Mouse (Mus musculus) frontal cortex, adult (tissue): ENCODE results near the gene Pak6.

Experiments
- ATAC-seq: cut with Nextera tagmentation; 2 replicates; pipeline ENCODE4 v1.9.2; 2017; ENCODE audit warnings: mild to moderate bottlenecking, moderate library complexity, mixed read lengths; ENCODE audit not compliant: low TSS enrichment

Gene Pak6

DNA sequence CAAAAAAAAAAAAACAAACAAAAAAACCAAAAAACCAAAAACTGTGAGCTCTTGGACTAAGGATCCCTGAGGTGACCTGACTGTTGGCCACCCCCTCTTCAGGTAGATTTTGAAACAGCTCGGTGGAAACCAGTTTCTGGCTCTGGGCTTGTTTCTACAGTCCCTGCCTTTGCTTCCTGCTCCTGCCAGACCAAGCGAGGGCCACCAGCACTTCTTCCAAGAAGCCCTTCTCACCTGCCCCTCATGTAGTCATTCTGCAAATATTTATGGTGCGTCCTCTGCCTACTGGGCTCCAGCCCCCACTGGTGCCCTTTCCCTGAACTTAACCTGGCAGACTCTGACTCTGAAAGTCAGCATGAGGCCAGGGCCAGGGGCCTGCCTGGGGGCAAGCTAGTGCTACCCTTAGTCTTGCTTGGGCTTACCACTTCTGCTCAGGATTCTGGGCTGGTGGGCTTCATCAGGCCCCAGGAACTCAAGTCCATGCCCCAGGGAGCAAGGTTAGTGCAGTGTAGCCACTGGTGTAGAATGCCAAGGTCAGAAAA lies 1.9 kb downstream of the Pak6 start:
- no peak for ATAC-seq

DNA sequence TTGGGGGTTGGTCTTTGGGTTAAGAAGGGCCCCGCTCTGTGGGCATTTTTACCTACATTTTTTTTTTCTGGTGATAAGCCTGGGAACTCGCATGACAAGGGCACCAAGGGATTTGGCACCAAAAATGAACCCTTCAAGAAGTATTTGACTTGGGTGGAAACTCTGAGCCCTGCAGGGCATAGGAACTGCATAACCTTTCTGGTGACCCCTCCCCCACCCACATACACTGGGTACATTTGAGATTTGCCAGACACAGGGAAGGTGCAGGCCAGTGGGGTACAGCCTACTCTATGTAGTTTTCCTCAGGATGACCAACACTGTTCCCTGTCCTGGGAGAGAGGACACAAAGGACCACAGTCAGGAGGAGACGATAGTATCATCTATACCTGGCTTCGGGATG lies 2.5 kb downstream of the Pak6 start:
- no peak for ATAC-seq

DNA sequence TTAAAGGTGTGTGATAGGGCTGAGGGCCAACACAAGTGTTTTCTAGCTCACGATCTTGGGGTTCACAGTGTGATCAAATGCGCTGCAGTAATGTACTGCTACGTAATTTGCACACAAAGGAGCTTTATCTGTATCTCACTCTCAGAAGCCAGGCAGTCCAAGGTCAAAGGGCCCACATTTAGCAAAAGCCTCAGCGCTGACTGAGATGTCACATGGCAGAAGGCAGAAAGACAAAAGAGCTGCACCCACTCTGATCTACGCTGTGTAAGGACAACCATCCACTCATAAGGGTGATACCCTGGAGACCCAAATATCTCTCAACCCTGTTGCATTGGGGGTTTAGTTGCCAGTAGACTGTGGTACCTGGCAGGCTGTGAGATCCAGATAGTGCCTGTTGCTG lies 4.1 kb downstream of the Pak6 start:
- ATAC-seq, result no peak

DNA sequence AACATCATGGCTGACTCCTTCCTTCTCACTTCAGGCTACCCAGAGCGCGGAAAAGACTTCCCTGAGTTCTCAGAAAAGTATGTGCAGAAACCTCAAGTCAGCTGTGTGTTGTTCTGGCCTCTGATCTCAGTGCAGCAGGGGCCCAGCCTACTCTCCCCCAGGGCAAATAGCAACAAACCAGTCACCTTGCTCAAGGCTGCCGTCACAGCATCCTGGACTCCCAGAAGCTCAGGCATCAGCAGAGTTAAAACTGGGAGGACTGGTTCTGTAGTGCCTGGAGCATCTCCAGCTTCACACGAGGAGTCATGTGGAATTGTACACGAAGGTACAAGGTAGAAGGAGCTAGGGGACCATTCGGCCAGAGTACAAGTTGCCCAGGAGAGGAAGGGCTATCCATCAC lies 6.1 kb downstream of the Pak6 start:
- ATAC-seq, result no peak

DNA sequence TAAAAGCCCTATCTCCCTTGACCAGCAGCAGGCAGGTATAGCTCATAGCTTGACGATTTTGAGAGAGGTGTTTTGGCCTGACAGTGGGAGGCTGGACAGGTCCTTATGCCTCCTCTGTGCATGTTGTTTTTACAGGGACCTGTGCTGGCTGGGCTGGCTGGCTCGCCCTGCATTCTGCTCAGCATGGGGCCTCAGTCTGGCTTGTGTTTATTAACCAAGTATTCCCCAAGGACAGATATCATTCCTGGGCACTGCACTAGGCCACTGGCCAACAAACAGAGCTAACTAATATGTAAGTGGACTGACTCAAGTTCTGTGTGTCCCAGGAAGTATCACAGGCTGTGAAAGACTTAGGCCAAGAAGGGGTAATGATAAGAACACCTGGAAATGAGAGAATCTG lies 6.7 kb downstream of the Pak6 start:
- no peak for ATAC-seq

DNA sequence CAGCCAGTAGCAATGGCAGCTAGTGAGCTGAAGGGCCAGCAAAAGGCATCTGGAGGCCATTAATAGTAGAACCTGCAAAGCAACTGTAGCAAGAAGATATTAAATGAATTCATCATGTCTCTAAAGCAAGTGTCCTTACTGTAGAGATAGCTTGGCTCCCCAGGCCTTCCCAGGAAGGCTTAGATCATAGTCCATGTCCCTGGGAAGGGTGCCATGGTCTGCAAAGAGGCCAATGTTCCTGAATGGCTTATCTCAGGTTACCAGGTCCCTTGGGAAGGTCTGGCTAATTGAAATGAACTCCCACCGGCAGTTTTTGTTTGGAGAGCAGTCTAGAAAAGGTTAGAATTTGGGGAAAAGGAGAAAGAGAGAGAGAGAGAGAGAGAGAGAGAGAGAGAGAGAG lies 8.6 kb downstream of the Pak6 start:
- no peak for ATAC-seq

DNA sequence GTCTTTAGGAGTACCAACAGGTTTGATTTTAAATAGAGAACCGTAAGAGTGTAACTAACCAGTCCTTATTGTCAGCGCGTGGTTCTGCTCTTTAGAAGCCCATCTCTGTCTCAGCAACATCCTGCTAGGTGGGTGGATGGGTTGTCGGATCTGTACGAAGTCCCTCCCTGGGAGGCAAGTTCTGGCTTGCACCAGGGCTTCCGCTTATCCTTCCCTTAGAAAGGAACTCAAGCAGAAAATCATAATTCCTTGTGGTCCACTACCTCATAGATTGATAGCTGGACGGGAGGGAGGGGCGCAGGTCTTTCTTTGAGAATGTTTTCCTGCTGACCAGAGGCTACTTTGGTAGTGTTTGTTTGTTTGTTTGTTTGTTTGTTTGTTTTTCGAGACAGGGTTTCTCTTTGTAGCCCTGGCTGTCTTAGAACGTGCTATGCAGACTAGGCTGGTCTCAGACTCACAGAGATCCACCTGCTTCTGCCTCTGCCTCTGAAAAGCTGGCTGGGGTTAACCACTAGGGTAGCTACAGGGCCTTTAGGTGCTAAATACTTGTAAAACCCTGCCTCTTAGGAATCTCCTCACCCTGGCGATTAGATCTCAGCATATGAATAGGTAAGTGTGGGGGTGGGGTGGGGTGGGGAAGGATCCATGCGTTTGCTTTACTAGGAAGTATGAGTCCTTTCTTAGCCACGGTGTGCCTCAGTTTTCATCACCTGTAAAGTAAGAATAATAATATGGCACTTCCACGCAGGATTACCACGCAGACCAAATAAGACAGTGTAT lies 10.8 kb downstream of the Pak6 start:
- no peak for ATAC-seq

DNA sequence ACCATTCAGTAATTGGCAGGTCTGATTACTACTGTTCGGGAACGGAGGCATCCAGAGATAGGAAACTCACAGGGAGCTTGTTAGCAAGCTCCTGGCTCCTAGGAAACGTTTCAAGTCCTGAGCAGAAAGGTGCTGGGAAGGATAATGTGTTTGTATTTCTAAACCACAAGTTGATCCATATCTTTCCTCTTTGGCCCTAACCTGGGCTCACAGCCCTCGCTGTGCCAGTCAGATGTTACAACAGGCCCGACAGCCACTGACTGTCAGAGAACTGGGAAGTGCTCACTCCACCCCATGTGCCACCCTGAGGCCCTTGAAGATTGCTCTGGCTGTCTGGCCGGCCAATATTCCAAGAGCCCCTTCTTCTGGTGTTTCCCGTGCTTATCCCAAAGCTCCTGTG lies 11.4 kb downstream of the Pak6 start:
- ATAC-seq, result no peak

DNA sequence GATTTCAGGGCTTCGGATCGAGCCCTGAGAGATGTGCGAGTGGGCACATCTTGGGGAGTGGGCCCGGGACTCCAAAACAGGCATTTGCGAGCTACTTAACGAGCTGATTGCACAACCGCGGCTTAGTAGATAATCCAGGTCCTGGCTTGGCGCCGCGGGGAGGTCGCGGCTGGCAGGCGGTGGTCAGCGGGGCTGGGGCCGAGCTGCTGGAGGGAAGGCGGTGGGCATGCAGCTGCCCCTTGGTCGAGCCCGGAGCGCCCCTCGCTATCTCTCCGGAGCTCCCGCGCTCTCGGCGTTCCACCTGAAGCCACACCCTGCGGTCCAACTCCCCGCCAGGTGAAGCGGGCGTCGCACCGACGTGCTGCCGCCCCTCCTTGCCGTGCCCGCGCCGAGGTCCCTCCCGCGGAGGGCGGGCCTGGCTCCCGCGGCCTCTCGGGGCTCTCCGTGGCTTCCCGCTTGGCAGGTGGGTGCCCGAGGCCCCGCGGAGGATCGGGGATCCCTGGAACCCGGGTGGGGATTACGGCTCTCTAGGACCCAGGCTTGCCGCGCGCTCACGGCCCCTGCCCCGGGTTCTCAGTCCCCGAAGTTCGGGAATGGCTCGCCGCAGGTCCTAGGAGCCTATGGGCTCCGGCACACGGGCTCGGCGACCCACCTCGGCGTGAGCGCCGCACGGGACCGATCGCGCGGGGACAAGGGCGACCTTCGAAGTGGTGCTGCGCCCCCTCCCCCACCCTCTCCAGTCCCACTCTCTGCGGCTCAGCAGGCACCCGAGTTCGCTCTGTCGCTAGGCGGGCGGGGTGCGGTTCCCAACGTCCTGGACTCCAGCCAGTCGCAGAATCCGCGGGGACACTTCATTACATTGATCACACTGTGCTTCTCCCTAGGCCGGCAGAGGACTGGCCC lies 14.0 kb downstream of the Pak6 start:
- peak; percentile 39 for ATAC-seq

DNA sequence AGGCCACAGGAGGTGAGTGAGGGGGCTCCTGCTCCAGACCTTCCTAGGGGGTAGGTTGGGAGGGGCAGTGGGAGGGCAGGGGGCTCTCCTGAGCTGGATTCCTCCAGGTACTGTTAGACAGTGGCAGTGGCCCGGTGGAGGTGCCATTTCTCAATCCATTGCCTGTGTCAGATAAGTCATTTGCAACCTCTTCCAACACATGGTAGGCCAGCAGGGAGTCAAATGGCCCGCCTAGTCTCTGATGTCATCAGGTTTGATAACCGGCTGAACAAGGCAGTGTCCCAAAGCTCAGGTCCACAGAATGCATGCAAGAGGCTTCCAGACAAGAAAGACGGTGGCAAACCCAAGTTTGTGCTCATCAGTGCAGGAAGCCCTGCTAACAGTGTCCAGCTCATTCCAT lies 14.7 kb downstream of the Pak6 start:
- peak; percentile 31; the same call in 1 of the 2 replicates for ATAC-seq

DNA sequence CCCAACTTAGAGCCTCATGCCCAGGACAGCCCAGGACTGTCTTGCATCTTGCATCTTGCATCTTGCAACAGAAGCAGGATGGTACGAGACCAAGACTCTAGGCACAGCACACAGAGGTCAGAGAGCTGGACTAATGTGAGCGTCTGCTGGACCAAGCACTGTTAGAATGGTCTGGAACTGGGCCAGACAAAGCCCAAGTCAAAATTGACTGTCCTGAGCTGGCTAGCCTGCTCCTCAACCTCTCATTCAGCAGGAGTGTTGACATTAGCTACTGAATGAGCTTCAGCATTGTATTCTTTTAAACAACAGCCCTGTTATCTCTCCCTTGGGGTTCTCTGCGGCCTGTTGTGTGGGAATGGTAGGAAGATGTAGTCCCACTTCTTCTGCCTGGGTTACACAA lies 16.5 kb downstream of the Pak6 start:
- ATAC-seq, result no peak

DNA sequence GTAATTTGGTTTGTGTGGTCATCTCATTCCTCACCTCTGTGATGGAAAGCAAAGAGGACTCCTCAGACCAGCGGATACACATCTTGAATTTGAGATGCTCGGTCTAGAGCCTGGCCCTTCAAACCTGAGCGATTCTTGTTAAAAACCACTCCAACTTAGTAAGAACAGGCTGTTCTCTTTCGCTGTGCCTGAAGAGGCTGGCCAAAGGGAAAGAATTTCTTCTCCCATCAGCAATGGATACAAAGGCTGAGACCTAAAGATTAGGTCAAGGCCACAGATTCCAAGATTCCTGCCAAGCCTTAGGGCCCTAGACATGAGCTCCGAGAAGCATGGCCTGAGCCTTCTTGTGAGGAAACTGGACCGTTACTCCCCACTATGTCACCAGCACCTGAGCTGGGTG lies 17.8 kb downstream of the Pak6 start:
- ATAC-seq, result no peak

DNA sequence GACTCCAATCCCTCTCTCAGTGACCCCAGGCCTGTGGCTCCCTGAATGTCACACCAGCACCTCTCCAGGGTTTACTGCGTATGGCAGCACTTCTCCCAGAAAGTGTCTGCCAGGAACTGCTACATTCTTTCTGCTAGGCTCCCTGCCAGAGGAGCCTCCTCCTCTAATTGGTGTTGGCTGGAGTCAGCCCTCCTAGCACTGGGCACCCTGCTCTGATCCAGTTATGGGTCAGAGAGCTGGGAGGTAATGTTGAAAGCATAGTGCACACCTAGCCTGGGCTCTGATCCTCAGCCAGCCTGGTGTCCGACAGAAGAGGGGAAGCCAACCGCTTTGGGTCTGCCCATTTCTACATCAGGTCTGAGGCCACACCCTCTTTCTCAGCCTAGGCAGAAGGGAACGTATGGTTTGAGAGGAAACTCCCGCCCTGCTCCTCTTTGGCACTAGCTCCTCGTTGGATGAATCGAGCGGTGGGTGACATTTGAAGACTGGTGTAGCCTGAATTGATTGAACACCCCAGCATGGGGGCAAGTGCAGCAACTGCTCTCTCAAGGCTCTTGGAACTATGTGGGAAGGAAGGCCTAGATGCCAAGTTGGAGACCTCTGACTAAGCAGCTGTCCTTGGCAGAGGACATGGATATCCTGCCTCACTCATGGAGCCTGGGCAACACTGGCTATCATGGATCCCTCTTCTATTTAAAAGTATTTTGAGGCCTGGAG lies 19.6 kb downstream of the Pak6 start:
- no peak for ATAC-seq

DNA sequence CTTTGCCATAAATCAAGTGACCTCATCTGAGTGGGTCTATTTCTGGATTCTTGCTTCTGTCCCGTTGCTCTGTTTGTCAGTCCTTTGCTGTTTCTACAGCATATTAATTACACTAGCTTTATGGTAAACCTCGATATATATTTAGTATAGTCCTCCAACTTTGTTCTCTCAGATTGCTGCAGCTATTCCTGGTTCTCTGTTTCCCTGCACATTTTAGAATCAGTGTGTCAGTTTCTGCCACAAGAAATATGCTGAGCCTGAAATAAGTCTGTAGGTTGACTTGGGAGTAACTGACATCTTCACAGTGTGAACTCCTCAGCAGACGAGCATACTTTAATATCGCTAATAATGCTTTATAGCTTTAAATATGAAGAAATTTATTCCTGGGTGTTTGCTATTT lies 22.0 kb downstream of the Pak6 start:
- peak; percentile 85 for ATAC-seq

DNA sequence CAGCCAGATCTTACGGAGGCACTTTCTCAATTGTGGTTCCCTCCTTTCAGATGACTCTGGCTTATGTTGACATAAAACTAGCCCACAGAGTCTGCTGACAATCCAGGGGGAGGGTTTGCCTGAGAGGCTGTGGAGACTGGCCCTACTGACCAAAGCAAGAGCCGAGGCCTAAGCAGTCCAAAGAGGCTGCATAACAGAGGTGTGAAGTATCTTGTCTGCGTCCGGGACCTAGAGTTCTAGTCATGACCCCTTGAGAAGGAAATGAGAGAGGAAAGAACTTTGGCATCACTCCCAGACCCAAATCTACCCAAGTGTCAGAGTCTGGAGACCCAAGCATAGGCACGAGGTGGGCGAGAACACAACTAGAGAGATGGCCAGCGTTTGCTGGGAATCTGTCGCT lies 23.6 kb downstream of the Pak6 start:
- no peak for ATAC-seq

DNA sequence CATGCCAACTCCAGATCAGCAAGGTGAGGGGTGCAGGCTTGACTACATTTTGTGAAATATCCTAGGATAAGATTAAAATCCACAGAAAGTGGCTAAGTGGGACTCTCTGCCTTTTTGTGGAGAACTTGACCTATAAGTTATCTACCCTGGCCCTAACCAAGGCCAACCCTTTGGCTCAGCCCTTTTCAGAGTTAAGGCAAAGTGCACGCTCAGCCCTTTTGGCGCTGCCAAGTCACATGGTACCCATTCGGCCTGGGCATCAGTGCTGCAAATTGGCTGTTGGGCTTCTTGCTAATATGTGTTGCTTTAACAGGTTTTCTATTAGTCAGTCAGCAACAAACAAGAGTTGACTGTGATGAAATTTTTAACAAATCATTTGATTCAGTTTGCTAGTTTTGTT lies 24.7 kb downstream of the Pak6 start:
- no peak for ATAC-seq

DNA sequence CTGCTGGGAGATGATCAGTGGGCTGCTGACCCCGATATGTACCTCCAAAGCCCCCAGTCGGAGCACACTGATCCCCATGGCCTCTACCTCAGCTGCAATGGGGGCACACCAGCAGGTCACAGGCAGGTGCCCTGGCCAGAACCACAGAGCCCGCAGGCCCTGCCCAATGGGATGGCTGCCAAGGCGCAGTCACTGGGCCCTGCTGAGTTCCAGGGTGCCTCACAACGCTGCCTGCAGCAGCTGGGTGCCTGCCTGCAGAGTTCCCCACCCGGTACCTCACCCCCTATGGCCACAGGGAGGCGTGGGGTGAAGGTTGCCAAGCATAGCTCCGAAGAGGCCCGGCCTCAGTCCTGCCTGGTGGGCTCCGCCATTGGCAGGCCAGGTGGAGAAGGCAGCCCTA lies 26.8 kb downstream of the Pak6 start:
- ATAC-seq, result no peak

DNA sequence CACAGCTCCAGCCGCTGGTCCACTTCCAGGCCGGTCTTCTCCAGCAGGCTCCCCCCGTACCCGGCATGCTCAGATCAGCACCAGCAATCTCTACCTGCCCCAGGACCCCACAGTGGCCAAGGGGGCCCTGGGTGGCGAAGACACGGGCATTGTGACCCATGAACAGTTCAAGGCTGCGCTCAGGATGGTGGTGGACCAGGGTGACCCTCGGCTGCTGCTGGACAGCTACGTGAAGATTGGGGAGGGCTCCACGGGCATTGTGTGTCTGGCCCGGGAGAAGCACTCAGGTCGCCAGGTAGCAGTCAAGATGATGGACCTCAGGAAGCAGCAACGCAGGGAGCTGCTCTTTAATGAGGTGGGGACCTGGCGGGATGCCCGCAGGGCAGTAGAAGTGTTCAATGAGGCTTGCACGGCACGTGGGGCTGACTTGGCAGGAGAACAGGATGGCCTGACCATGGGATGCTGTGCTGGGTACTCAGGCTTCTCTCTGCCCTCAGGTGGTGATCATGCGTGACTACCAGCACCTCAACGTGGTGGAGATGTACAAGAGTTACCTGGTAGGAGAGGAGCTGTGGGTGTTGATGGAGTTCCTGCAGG lies 30.4 kb downstream of the Pak6 start:
- ATAC-seq, result no peak

DNA sequence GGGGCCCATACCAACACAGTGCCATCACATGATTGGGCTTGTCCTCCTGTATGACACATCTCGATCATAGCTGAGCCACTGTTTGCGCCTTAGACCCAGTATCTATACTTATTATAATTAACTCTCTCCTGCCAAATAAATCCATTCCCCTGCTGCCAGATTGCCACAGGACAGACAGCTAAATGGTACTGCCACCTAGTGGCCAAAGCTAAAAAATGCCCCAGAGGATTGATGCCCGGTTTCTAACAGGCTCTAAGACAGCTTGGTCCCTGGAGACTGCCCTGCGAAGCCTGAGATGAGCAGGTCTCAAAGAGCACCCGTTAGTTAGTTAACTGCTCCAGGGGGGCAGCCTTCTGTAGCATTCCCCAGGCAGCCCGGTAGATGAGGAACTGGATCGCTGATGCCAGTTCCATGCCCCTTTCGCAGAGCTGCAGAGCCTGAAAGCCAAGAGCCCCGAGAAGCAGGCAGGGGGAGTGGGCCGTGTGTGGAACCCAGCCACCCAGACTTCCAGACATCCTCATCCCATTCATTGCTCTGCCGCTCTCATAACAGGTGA lies 32.7 kb downstream of the Pak6 start:
- peak; percentile 58; the same call in 1 of the 2 replicates for ATAC-seq

DNA sequence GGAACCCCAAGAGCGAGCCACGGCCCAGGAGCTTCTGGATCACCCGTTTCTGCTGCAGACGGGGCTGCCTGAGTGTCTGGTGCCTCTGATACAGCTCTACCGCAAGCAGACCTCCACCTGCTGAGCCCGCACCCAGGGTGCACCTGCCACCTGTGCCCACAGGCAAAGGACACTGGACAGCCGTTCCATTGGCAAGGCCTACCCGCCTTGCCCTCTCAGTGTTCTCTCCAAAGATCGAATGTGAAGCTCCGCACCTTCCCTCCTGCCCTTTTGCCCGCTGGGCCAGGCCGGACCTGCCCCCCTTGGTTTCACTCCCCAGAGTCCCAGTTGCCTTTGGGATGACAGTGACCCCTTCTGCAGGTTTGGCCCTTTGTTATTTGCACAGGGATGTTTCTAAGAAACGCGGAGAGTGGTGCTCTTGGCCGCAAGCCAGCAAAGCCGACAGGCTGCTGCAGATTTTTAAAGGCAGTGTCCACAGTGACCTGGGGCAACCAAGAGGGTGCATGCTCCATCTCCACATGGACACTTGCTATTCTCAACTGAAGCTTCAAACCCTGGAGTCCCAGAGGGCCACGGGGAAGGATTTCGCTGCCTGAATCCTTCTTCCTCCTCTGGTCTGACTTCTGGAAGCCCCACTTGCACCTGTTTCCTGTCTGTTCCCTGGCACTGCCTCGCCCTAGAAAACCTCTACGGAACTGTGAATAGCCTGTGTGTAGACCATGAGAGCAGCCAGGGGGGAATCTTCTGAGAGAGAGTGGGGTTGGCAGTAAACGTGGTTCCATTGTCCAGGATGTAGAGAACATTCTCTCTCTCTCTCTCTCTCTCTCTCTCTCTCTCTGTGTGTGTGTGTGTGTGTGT lies 33.6 kb downstream of the Pak6 start:
- no peak for ATAC-seq
